Mouse (Mus musculus) G1E-ER4 (cell line): Measurements from ENCODE around the gene Eng. TPM values are rescaled to one million over a fixed set of nuclear protein-coding genes. Genes with fewer than 3 reads are reported as not detected.

Source experiments
- GATA1 ChIP-seq: IDR thresholded peaks from one replicate; pipeline ENCODE4 v1.8.0; 2012; ENCODE audit warnings: low read length, inconsistent platforms
- polyA plus RNA-seq: library from polyadenylated mRNA; stranded (reverse); fragments of >175 nt; gene quantifications from 2 replicates; pipeline ENCODE4 v1.2.3, GENCODE M21; 2012

Gene Eng
- polyA plus RNA-seq, 1 experiment, result 0.31 TPM

DNA sequence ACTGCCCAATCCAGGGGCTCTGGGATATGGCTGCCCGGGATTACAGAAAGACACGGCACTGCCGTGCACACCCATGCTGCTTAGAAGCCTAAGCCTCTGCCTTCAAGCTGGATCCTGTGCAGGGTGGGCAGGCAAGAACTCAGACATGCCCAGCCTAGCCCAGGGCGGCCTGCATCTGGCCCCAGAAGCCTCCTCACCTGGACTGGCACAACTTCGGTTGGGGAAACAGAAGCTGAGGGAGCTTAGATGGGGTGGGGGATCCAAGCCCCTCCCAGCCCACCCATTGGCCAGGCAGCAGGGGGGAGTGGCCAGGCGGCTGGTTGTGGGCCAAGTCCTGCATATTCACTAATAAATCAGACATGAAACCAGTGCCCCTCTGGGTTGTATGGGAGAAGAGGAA lies 35.4 kb downstream of the Eng start:
- no peak for TF ChIP-seq GATA1

DNA sequence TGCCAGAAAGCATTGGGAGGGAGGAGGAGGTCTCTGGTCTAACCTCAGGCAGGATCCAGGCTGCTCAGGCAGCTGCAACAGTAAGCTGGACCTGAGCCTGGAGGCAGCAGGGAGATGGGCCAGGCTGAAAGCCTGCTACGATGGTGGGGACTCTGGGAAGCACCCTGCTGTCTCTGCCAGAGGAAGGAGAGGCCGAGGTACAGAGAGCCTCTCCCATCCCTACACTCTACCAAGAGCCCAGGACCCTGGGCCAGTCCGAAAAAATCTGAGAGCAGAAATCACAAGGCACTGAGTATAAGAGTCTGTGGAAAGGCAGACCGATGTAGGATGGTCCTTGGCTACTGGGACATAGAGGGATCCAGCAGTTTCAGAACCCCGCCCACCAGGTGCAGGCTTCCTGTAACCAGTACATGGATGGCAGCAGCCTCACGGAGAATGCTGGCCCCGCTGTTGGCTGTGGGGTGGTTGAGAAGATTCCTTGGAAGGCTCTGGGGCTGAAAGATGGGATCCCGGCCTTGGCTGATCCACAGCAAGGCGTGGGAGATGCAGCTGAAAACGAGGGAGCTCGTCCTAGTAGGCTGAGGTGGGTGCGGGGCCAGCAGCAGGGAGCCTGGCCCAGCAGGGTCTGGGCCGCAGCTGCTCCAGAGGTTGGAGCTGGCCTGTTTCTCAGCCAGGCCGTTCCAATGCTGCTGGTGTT lies 36.5 kb downstream of the Eng start:
- no peak for TF ChIP-seq GATA1

DNA sequence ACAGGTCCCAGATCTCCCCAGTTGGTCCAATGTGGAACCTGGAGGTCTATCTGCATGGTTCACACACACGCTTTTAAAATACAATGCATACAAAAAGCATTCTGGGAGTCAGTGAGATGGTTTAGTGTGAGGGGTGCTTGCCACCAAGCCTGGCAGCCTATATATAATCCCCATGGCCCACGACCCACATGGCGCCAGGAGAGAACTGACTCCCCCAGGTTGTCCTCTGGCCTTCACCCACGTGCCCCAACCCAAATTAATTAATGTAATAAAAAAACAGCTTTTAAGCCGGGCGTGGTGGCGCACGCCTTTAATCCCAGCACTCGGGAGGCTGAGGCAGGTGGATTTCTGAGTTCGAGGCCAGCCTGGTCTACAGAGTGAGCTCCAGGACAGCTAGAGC lies 37.3 kb downstream of the Eng start:
- no peak for TF ChIP-seq GATA1

DNA sequence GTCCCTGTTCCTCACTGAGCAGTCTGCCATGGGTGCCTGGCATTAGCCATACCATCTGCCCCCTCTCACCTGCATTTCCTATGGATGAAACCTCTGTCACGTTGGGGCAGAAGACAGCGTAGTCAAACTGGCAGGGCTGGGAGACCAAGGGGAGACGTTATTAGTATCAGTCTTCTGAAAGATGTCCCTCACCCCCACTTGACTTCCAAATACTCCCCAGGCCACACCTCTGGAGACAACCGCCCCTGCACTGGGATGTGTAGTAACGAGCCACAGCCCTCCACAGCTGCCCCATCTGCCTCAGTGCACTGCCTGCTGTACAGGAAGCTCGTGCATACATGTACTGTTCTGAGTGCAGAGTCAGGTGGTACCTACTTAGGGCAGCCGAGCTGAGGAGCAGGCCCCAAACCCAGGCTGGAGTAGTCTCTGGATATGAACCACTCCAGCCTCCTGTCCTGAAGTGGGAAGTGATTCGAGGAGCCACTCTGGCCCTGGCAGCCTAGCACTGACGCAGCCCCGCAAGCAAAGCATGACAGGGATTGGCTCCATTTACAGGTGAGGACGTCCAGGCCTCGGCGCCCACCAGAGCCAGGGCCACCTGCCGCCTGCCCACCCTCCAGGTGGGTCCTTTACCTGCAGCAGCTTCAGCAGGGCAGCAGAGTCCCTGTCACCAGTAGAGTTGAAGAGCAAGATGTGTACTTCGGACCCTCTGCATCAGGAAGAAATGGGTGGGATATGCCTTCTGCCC lies 38.5 kb downstream of the Eng start:
- TF ChIP-seq GATA1, result no peak

DNA sequence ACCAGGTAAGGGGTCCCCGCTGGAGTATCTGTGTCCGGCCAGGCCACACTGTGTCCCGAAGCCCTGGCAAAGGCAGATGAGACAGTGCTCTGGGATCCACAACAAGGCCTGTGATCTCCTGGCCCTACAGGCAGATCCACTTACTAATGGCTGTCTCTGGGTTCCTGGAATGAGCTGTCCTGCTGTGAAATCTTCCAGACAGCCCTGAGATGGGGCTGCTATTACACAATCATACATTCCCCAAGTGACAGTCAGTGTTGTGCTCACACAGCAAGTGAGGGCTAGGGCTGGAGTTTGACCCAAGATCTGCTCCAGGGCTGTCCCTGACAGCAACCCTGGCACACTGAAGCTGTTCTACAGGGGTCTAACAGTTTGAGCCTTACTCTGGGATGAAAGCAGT lies 39.4 kb downstream of the Eng start:
- TF ChIP-seq GATA1, result no peak

DNA sequence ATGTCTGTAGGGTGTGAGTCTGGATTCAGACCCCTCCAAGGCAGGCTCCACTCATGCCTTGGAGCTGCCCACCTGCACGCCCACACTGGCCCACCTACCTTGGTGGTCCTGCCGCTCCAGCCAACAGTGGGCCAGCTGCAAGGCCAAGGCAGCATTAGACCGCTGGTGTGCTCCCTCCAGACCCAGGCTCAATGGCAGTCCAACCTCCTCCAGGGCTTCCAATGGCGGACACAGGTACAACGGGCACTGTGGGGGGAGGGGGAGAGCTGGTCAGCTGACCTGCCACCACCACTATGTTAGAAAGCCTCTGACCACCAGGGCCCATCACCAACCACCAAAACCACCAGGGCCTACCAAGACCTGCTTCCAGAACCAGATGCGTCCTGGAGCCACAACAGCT lies 40.2 kb downstream of the Eng start:
- no peak for TF ChIP-seq GATA1

DNA sequence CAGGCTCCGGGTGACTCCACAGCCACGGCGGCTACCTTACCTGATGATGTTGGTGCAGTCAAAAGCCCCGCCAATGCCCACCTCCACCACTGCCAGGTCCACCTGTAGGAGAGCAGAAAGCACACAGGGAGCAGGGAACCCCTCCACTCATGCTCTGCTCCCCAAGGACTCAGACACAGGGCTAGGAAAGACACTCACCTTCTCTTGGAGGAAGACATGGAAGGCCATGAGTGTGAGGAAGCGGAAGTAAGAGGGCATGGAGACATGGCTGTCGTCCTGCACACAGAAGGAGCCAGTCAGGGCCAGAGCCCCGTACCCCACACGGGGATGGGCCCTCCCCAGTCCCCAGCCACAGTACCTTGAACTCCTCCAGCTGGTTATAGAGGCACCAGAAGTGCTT lies 41.2 kb downstream of the Eng start:
- no peak for TF ChIP-seq GATA1

DNA sequence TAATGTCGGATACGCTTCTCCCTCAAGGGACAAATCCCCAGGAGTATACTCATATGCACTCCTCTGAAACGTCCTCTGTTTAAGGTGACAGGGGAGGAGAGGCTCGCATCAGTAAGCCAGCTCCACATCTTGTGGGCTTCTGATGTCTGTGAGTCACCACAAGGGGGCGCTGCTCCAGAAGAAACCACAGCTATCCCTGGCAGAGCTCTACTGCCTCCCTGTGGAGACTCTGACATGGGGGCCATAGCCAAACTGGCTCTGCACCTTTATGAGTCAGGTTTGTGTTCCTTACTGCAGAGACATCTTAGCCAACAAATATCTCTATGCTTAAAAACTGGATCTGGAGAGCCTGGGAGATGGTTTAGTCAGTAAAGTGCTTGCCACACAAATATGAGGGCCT lies 43.0 kb downstream of the Eng start:
- TF ChIP-seq GATA1, result no peak

DNA sequence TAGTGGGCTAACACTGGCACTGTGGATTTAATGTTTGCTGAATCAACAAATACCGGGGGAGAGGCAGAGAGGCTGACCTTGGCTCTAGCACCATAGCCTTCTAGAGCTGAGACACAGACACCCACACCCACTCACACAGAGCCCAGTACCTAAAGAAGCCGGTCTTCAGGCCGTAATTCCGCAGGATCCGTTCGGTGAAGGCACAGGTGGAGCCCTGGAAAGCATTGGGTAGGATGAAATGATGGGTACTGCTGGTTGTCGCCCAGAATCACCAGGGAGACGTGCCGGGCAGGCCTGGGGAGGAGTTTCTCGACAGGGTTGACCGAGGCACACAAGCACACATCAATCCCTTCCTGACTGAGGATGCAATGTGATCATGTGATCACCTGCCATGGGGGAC lies 44.6 kb downstream of the Eng start:
- TF ChIP-seq GATA1, result no peak

DNA sequence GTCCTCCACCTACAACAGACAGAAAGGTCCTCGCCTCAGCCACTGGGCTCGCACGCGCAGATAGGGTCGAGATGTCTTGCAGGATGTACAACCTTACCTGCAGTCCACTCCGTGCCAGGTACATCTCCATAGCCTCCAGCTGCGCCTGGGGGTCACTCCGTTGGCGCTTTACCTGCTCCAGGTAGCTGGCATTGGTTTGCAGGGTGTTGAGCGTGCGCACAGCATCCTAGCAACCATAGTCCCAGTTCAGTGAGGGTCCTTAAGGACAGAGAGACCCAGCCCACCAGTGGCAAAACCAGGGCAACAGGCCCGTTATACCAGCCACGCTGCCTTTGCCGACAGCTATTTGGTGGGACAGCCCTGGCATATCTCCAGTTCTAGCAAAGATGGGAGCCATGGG lies 46.1 kb downstream of the Eng start:
- no peak for TF ChIP-seq GATA1

DNA sequence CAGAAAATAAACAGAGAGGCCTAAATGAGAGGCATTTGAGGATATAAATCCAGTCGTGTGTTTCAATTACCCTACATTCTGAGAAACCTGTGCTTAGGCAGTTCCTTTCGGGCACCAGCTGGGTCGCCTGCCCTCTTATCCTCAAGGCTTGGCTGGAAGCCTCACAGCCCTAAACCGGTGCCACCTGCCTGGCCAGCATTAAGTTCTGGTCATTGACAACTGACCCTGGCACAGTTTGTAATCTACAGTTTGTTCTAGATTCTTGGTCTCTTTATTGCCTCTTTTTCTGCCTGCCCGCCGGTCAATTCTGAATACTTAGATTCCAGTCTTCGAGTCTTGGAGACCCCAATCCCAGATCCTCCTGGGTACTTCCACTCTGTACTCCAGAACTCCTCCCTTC lies 46.9 kb downstream of the Eng start:
- no peak for TF ChIP-seq GATA1

DNA sequence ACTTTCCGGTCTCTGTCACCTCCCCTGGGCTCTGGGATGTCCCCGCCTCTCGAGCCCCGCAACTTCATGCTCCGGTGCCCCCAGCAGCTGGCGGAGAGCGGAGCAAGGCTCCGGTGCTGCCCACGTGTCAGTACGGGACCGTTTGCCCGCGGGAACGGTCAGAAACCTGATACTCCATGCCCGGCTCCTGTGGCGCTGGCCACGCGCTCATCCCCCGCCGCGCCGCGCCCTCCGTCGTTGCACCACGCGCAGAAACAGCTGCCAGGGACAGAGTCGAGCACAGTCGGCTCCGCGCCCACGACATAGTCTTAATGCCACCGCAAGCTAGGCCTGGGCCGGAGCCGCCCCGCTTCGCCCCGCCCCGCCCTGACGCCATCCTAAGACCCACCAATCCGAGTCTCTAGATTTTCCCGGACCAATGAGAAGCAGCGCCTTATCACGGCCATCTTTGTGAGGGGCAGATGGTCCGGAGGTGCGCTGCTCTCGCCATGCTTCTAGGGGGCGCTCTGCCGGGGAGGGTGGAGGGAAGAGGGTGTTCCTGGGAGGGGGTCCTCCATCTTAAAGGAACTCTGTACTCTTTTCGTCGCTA lies 47.5 kb downstream of the Eng start:
- peak; percentile 37 for TF ChIP-seq GATA1

DNA sequence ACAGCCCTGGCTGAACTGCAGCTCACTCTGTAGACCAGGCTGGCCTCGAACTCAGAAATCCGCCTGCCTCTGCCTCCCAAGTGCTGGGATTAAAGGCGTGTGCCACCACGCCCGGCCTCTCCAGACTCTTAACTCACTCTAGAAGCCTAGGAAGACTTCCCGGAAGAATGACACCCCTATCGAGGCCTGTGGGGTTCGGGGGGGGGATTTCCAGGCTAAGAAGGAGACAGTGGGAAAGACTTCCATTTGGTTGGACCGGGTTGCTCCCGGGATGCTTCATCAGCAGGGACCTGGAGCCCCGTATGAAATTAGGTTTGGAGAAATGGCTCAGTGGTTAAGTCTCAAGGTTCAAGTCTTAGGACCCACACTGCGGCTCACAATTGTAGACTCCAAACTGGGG lies 48.3 kb downstream of the Eng start:
- no peak for TF ChIP-seq GATA1

DNA sequence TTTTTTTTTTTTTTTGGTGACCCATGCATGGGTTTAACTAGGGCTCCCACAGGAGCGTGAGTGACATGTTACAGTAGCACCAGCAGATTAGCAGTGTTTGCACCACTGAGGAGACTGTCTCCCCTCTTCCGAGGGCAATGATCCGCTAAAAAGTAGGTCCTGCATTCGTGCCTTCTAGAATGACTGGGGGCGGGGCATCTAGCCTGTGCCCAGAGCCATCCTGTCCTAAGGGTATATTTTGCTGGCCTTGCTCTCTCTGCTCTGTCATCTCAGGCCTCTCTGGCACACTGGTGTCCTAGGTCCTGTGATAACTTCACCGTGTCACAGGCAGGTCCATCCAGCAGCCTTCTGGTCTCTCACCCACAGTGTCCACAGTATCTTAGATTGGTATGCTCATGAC lies 53.3 kb downstream of the Eng start:
- TF ChIP-seq GATA1, result no peak

DNA sequence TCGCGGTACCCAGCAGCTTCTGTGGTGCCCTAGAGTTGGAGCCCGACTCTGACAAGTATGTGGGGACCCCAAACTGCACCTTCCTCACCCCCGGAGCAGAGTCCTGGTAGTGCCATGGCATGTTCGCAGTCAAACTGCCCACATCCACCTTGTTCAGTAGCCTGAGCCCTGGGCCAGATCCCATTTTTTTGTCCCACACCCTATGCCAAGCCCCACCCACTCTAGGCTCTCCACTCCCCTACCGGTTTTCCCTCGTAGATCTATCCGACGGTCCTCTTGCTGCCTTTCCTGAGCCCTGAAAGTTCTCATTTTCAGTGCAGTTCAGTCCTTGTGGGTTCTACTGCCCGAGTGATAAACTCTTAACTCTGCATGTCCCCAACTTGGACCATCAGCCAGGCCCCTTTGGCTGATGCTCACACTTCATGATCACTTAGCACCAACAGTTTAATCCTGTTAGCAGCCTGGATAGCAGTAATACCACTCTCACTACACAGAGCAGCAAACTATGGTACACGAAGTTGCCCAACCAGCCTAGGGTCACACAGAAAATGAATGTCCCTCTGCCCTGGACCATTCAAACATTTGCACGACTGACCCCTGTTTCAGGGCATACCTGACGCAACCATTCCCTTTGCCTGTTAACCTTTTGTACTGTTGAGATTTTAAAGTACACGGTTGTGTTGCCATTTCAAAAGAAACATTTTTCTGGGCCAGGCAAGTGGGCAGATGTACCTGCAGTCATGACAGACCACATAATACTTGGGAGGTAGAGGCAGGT lies 54.8 kb downstream of the Eng start:
- TF ChIP-seq GATA1, result no peak

DNA sequence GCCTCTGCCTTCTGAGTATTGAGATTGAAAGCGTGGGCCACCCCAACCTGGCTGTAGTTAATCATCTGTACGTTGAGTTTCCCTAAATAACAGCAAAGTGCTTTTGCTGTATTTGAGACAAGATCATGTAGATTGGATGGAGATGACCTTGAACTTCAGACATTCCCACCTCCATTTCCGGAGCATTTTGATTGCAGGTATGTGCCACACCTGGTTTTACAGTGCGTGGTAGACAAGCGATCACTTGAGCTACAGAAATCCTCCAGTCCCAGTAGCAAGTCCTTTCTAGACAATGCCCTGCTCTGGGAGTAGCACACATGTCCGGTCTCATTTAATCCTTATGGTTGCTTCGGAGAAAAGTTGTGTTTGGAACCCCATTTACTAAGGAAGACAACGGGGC lies 56.7 kb downstream of the Eng start:
- TF ChIP-seq GATA1, result no peak
